Mouse (Mus musculus) cerebellum, adult (tissue): ENCODE results near the gene Mia.
A peak's percentile ranks its signal among the peaks of the same experiment; 100 is the strongest.

Experiments used
- ATAC-seq: cut with Nextera tagmentation; 2 replicates; pipeline ENCODE4 v1.9.2; 2017; ENCODE audit warnings: mild to moderate bottlenecking, moderate library complexity, mixed read lengths; ENCODE audit not compliant: insufficient number of reproducible peaks, low FRiP score, low TSS enrichment

Gene Mia

GRCm38 (mm10) chr7:27163450-27163805 is 17.5 kb downstream of the Mia start:
- no peak for ATAC-seq

GRCm38 (mm10) chr7:27162780-27163449 is 18.0 kb downstream of the Mia start:
- ATAC-seq: no peak

- no peak for ATAC-seq
These were observed 19.2 kb downstream of the Mia start for GRCm38 (mm10) chr7:27161744-27162143.

- no peak for ATAC-seq
These were observed 20.0 kb downstream of the Mia start for GRCm38 (mm10) chr7:27160921-27161320.

- ATAC-seq: peak; percentile 67; the same call in 1 of the 2 replicates
These were observed 21.1 kb downstream of the Mia start for GRCm38 (mm10) chr7:27159882-27160281.

- ATAC-seq: no peak
These were observed 21.7 kb downstream of the Mia start for GRCm38 (mm10) chr7:27159256-27159655.

- no peak for ATAC-seq
These were observed 22.8 kb downstream of the Mia start for GRCm38 (mm10) chr7:27158171-27158570.

- ATAC-seq: no peak
These were observed 25.0 kb downstream of the Mia start for GRCm38 (mm10) chr7:27156005-27156404.

- ATAC-seq: no peak
These were observed 27.7 kb downstream of the Mia start, which contains the start of gene Cyp2t4 for GRCm38 (mm10) chr7:27153205-27153764. Gene Cyp2t4, plus strand, starts transcription at chr7:27153714.

GRCm38 (mm10) chr7:27136410-27136996 is 44.5 kb downstream of the Mia start:
- ATAC-seq: no peak

GRCm38 (mm10) chr7:27133757-27134156 is 47.2 kb downstream of the Mia start:
- ATAC-seq: no peak

GRCm38 (mm10) chr7:27133156-27133555 is 47.8 kb downstream of the Mia start:
- ATAC-seq: no peak

- no peak for ATAC-seq
These were observed 48.4 kb downstream of the Mia start for GRCm38 (mm10) chr7:27132588-27132987.

- ATAC-seq: no peak
These were observed 49.6 kb downstream of the Mia start for GRCm38 (mm10) chr7:27131387-27131786.

GRCm38 (mm10) chr7:27130521-27131370 is 50.2 kb downstream of the Mia start:
- ATAC-seq: no peak

GRCm38 (mm10) chr7:27129811-27130210 is 51.1 kb downstream of the Mia start:
- no peak for ATAC-seq
